Mouse (Mus musculus): ENCODE results near the gene D17Wsu92e. TPM values are rescaled to one million over a fixed set of nuclear protein-coding genes. Genes with fewer than 3 reads are reported as not detected.

The D17Wsu92e gene
- total and polyA plus RNA-seq, 3 experiments: 112 to 151 (median 136) TPM

GRCm38 (mm10) chr17:27830411-27830810 is 10.0 kb upstream of the D17Wsu92e start:
- no peaks in the 10 kb centered on the region for H3K27me3 ChIP-seq (ENCODE audit: control insufficient read depth, insufficient read depth, low read length)
- TF ChIP-seq CTCF (IDR thresholded peaks at IDR 0.05) (peak; percentile 61), POLR2A (IDR thresholded peaks at IDR 0.05; ENCODE audit: insufficient read depth, low read depth, low read length) (no peak), EP300 (IDR thresholded peaks at IDR 0.05; ENCODE audit: insufficient read depth, low read depth, low read length) (no peak)
- H3K79me2 ChIP-seq (replicated peaks; ENCODE audit: control insufficient read depth, insufficient read depth, low read length): no peaks in the 10 kb centered on the region
- H3K27ac ChIP-seq: no peak overlapping the region
- intact Hi-C loops (cut with DNase I): no loop called here
- no peak overlapping the region for H3K9ac ChIP-seq (ENCODE audit: low read depth, low read length)
- no peak for DNase-seq
- 53% methylated on average over 7 of the region's 7 CpGs for WGBS
- H3K4me3 ChIP-seq: no peak overlapping the region
- H3K36me3 ChIP-seq (ENCODE audit: control insufficient read depth, insufficient read depth, low read length): no peaks in the 10 kb centered on the region
- peaks cover 6% of the 10 kb centered on the region for H3K4me1 ChIP-seq (ENCODE audit: control insufficient read depth, insufficient read depth, low read length)

GRCm38 (mm10) chr17:27827511-27827910 is 7.1 kb upstream of the D17Wsu92e start:
- Histone ChIP-seq H3K36me3 (ENCODE audit: control insufficient read depth, insufficient read depth, low read length) (no peaks in the 10 kb centered on the region), H3K27ac (no peak overlapping the region), H3K79me2 (replicated peaks; ENCODE audit: control insufficient read depth, insufficient read depth, low read length) (no peaks in the 10 kb centered on the region), H3K27me3 (ENCODE audit: control insufficient read depth, insufficient read depth, low read length) (no peaks in the 10 kb centered on the region), H3K4me3 (no peak overlapping the region), H3K4me1 (ENCODE audit: control insufficient read depth, insufficient read depth, low read length) (peaks cover 7% of the 10 kb centered on the region), H3K9ac (ENCODE audit: low read depth, low read length) (no peak overlapping the region)
- intact Hi-C loops (cut with DNase I): no loop called here
- 34% methylated on average over 6 of the region's 6 CpGs for WGBS
- no peak for TF ChIP-seq EP300 (IDR thresholded peaks at IDR 0.05; ENCODE audit: insufficient read depth, low read depth, low read length)
- no peak for TF ChIP-seq CTCF (IDR thresholded peaks at IDR 0.05)
- TF ChIP-seq POLR2A (IDR thresholded peaks at IDR 0.05; ENCODE audit: insufficient read depth, low read depth, low read length): no peak
- DNase-seq: no peak

DNA sequence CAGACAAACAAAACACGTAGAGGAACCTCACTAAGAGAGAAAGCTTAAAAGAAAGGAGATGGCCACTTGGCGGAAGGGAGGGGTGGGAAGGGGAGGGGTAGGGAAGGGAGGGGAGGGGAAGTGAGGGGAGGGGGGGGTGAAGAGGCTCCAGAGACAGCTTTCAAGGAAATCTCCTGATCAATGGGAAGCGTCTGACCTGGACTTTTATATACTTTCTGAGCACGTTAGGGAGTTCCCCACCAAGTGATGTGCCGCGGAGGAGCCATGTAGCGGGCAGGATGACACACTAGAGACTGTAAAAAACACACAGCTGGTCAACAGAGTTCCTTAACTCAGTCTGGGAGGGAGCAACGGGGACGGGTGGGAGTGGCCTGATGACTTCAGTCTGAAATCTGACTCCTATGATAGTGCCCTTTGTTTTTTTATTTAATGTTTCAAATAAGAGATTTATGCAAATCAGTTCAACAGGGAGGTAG is 6.5 kb upstream of the D17Wsu92e start:
- 5% methylated on average over 9 of the region's 9 CpGs for WGBS
- TF ChIP-seq EP300 (IDR thresholded peaks at IDR 0.05; ENCODE audit: insufficient read depth, low read depth, low read length) (0 out of 2 replicates have a peak, but pooled peaks have one; percentile 11), POLR2A (IDR thresholded peaks at IDR 0.05; ENCODE audit: insufficient read depth, low read depth, low read length) (peak; percentile 63), CTCF (IDR thresholded peaks at IDR 0.05) (no peak)
- intact Hi-C loops (cut with DNase I): no loop called here
- no peaks in the 10 kb centered on the region for H3K79me2 ChIP-seq (replicated peaks; ENCODE audit: control insufficient read depth, insufficient read depth, low read length)
- peak; percentile 56 to 60 for DNase-seq
- no peaks in the 10 kb centered on the region for H3K27me3 ChIP-seq (ENCODE audit: control insufficient read depth, insufficient read depth, low read length)
- no peaks in the 10 kb centered on the region for H3K36me3 ChIP-seq (ENCODE audit: control insufficient read depth, insufficient read depth, low read length)
- H3K4me3 ChIP-seq: peak overlapping the region; percentile 9; the same call in 1 of the 2 replicates
- peak overlapping the region; percentile 67 for H3K9ac ChIP-seq (ENCODE audit: low read depth, low read length)
- peak overlapping the region; percentile 53 for H3K27ac ChIP-seq
- peaks cover 7% of the 10 kb centered on the region for H3K4me1 ChIP-seq (ENCODE audit: control insufficient read depth, insufficient read depth, low read length)

- no peaks in the 10 kb centered on the region for H3K27me3 ChIP-seq (ENCODE audit: control insufficient read depth, insufficient read depth, low read length)
- H3K4me1 ChIP-seq (ENCODE audit: control insufficient read depth, insufficient read depth, low read length): peaks cover 8% of the 10 kb centered on the region
- no peaks in the 10 kb centered on the region for H3K79me2 ChIP-seq (replicated peaks; ENCODE audit: control insufficient read depth, insufficient read depth, low read length)
- intact Hi-C loops (cut with DNase I): no loop called here
- H3K36me3 ChIP-seq (ENCODE audit: control insufficient read depth, insufficient read depth, low read length): no peaks in the 10 kb centered on the region
- 0 out of 2 replicates have a peak, but pooled peaks have one; percentile 48 for TF ChIP-seq POLR2A (IDR thresholded peaks at IDR 0.05; ENCODE audit: insufficient read depth, low read depth, low read length)
- TF ChIP-seq EP300 (IDR thresholded peaks at IDR 0.05; ENCODE audit: insufficient read depth, low read depth, low read length): no peak
- TF ChIP-seq CTCF (IDR thresholded peaks at IDR 0.05): no peak; the same call in 1 of the 2 replicates
- DNase-seq: peak; percentile 48 to 77
- H3K9ac ChIP-seq (ENCODE audit: low read depth, low read length): no peak overlapping the region; the same call in 1 of the 2 replicates
- 3% methylated on average over 22 of the region's 22 CpGs for WGBS
- peak overlapping the region; percentile 53 for H3K27ac ChIP-seq
- H3K4me3 ChIP-seq: peak overlapping the region; percentile 34
These were observed 5.8 kb upstream of the D17Wsu92e start for GRCm38 (mm10) chr17:27825984-27826905.

GRCm38 (mm10) chr17:27825539-27825938 is 5.1 kb upstream of the D17Wsu92e start:
- no peak for DNase-seq
- no peaks in the 10 kb centered on the region for H3K36me3 ChIP-seq (ENCODE audit: control insufficient read depth, insufficient read depth, low read length)
- H3K4me3 ChIP-seq: no peak overlapping the region
- intact Hi-C loops (cut with DNase I): no loop called here
- H3K79me2 ChIP-seq (replicated peaks; ENCODE audit: control insufficient read depth, insufficient read depth, low read length): no peaks in the 10 kb centered on the region
- peaks cover 9% of the 10 kb centered on the region for H3K4me1 ChIP-seq (ENCODE audit: control insufficient read depth, insufficient read depth, low read length)
- H3K9ac ChIP-seq (ENCODE audit: low read depth, low read length): no peak overlapping the region
- WGBS: 36% methylated on average over 3 of the region's 3 CpGs
- H3K27me3 ChIP-seq (ENCODE audit: control insufficient read depth, insufficient read depth, low read length): no peaks in the 10 kb centered on the region
- H3K27ac ChIP-seq: no peak overlapping the region
- no peak for TF ChIP-seq EP300 (IDR thresholded peaks at IDR 0.05; ENCODE audit: insufficient read depth, low read depth, low read length)
- no peak for TF ChIP-seq CTCF (IDR thresholded peaks at IDR 0.05)
- no peak for TF ChIP-seq POLR2A (IDR thresholded peaks at IDR 0.05; ENCODE audit: insufficient read depth, low read depth, low read length)

DNA sequence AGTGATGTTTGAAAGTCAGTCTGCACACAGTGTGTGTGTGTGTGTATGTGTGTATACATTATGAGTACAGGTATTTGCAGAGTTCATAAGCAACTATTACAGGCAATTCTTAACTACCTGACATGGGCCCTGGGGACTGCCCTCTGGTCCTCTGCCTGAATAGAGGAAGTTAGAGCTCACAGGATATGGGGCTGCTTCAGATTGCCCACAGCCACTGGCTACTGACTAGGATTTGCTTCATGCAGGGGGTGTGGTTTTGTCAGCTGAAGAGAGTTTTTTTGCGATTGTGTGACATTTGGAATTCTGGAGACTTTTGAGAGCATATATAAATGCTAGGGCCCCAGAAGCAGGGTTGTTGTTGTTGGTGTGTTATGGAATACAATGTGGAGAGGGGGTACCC is 4.5 kb upstream of the D17Wsu92e start:
- H3K4me1 ChIP-seq (ENCODE audit: control insufficient read depth, insufficient read depth, low read length): peaks cover 9% of the 10 kb centered on the region
- H3K9ac ChIP-seq (ENCODE audit: low read depth, low read length): no peak overlapping the region
- WGBS: 38% methylated on average over 1 of the region's 1 CpGs
- TF ChIP-seq EP300 (IDR thresholded peaks at IDR 0.05; ENCODE audit: insufficient read depth, low read depth, low read length) (no peak), POLR2A (IDR thresholded peaks at IDR 0.05; ENCODE audit: insufficient read depth, low read depth, low read length) (no peak)
- intact Hi-C loops (cut with DNase I): no loop called here
- H3K36me3 ChIP-seq (ENCODE audit: control insufficient read depth, insufficient read depth, low read length): no peaks in the 10 kb centered on the region
- no peaks in the 10 kb centered on the region for H3K79me2 ChIP-seq (replicated peaks; ENCODE audit: control insufficient read depth, insufficient read depth, low read length)
- no peak overlapping the region for H3K27ac ChIP-seq
- no peaks in the 10 kb centered on the region for H3K27me3 ChIP-seq (ENCODE audit: control insufficient read depth, insufficient read depth, low read length)
- no peak overlapping the region for H3K4me3 ChIP-seq
- no peak for DNase-seq
